Mouse (Mus musculus) CH12.LX (cell line): ENCODE measurements around the gene Btbd9. TPM values are rescaled to one million over a fixed set of nuclear protein-coding genes. Genes with fewer than 3 reads are reported as not detected.

ENCODE experiments used
- DNase-seq: peaks from one replicate; pipeline ENCODE4 v3.0.0-alpha.2; 2013; ENCODE audit errors: extremely low read depth
- H3K27ac ChIP-seq: 2 replicates; pipeline ENCODE4 v1.5.1; 2012; ENCODE audit warnings: low read depth, mild to moderate bottlenecking, control low read depth, moderate library complexity; ENCODE audit not compliant: insufficient read depth
- H3K27me3 ChIP-seq: replicated peaks from 2 replicates; pipeline ENCODE3; 2012; ENCODE audit warnings: inconsistent platforms
- H3K36me3 ChIP-seq, 2 experiments: replicated peaks in 1 of 2; 2 replicates each; pipeline versions ENCODE3 to v1.6.1; 2012; ENCODE audit warnings: inconsistent platforms in 1 of 2, low read length in 1 of 2, mild to moderate bottlenecking in 1 of 2, mixed read lengths in 1 of 2, moderate library complexity in 1 of 2; ENCODE audit not compliant: control insufficient read depth in 1 of 2, insufficient read depth in 1 of 2
- H3K4me1 ChIP-seq, 2 experiments: 2 replicates each; pipeline ENCODE4 v1.6.1; 2012; ENCODE audit warnings: inconsistent platforms in 1 of 2, moderate library complexity in 1 of 2; ENCODE audit not compliant: insufficient read depth in 2 of 2, control insufficient read depth in 1 of 2
- H3K4me2 ChIP-seq: 2 replicates; pipeline ENCODE4 v1.6.1; 2012; ENCODE audit warnings: low read depth, mild to moderate bottlenecking, control low read depth; ENCODE audit not compliant: poor library complexity, insufficient read depth, severe bottlenecking
- H3K4me3 ChIP-seq, 3 experiments: fragments of 150-350 bp in 1 of 3; sonication (generic) in 1 of 3; replicated peaks in 1 of 3; 2 replicates each; pipeline versions ENCODE3 to v1.5.1; 2011 to 2012; ENCODE audit warnings: low read depth in 2 of 3, low read length in 2 of 3, mild to moderate bottlenecking in 2 of 3, moderate library complexity in 2 of 3, control low read depth in 1 of 3, improper control_type of control experiment in 1 of 3, inconsistent platforms in 1 of 3, mixed read lengths in 1 of 3; ENCODE audit not compliant: poor library complexity in 1 of 3
- H3K79me2 ChIP-seq: replicated peaks from 2 replicates; pipeline ENCODE4 v1.6.1; 2012; ENCODE audit warnings: mild to moderate bottlenecking, moderate library complexity; ENCODE audit not compliant: control insufficient read depth, poor library complexity, insufficient read depth, severe bottlenecking; ENCODE audit errors: extremely low read depth
- H3K9ac ChIP-seq: 2 replicates; pipeline ENCODE4 v1.6.1; 2012; ENCODE audit warnings: low read depth, mild to moderate bottlenecking, control low read depth, moderate library complexity; ENCODE audit not compliant: insufficient read depth
- H3K9me3 ChIP-seq: replicated peaks from 2 replicates; pipeline ENCODE3; 2012; ENCODE audit warnings: low read length, inconsistent platforms, mixed read lengths
- CHD1 ChIP-seq: IDR thresholded peaks from 2 replicates; pipeline ENCODE4 v1.6.1; 2012; ENCODE audit warnings: low read depth, low read length, improper control_type of control experiment, inconsistent platforms
- E2F4 ChIP-seq: IDR thresholded peaks from 2 replicates; pipeline ENCODE4 v1.6.1; 2011; ENCODE audit warnings: low read depth, low read length, improper control_type of control experiment; ENCODE audit not compliant: insufficient replicate concordance
- EP300 ChIP-seq: IDR thresholded peaks from 2 replicates; pipeline ENCODE4 v1.6.1; 2011; ENCODE audit warnings: low read length, improper control_type of control experiment
- GABPA ChIP-seq: IDR thresholded peaks from 2 replicates; pipeline ENCODE4 v1.6.1; 2012; ENCODE audit warnings: low read depth, low read length, improper control_type of control experiment, inconsistent platforms; ENCODE audit not compliant: insufficient replicate concordance
- IRF4 ChIP-seq: IDR thresholded peaks from 2 replicates; pipeline ENCODE4 v1.6.1; 2014; ENCODE audit warnings: low read depth, mild to moderate bottlenecking, inconsistent platforms, low read length, improper control_type of control experiment
- JUN ChIP-seq: IDR thresholded peaks from 2 replicates; pipeline ENCODE4 v1.6.1; 2011; ENCODE audit warnings: low read depth, mild to moderate bottlenecking, low read length, improper control_type of control experiment, moderate library complexity; ENCODE audit not compliant: insufficient read depth
- JUND ChIP-seq: conservative IDR thresholded peaks from 2 replicates; pipeline ENCODE4 v1.6.1; 2011; ENCODE audit warnings: low read depth, low read length, improper control_type of control experiment
- KAT2A ChIP-seq: IDR thresholded peaks from 2 replicates; pipeline ENCODE4 v1.6.1; 2012; ENCODE audit warnings: low read length, improper control_type of control experiment, inconsistent platforms; ENCODE audit not compliant: insufficient replicate concordance
- MAX ChIP-seq: IDR thresholded peaks from 2 replicates; pipeline ENCODE4 v1.6.1; 2011; ENCODE audit warnings: low read length, improper control_type of control experiment
- MAZ ChIP-seq: IDR thresholded peaks from 2 replicates; pipeline ENCODE4 v1.6.1; 2012; ENCODE audit warnings: low read depth, mild to moderate bottlenecking, inconsistent platforms, low read length, improper control_type of control experiment, moderate library complexity
- MEF2A ChIP-seq: IDR thresholded peaks from 2 replicates; pipeline ENCODE4 v1.6.1; 2014; ENCODE audit warnings: low read depth, mild to moderate bottlenecking, inconsistent platforms, low read length, improper control_type of control experiment, borderline replicate concordance
- NRF1 ChIP-seq: IDR thresholded peaks from 2 replicates; pipeline ENCODE4 v1.6.1; 2014; ENCODE audit warnings: low read depth, mild to moderate bottlenecking, inconsistent platforms, low read length, improper control_type of control experiment, moderate library complexity
- PAX5 ChIP-seq: IDR thresholded peaks from 2 replicates; pipeline ENCODE4 v1.6.1; 2012; ENCODE audit warnings: low read length, inconsistent platforms, mixed read lengths
- POLR2A ChIP-seq: IDR thresholded peaks from 2 replicates; pipeline ENCODE4 v1.6.1; 2011; ENCODE audit warnings: low read depth, mild to moderate bottlenecking, improper control_type of control experiment, low read length
- POLR2AphosphoS2 ChIP-seq: IDR thresholded peaks from 2 replicates; pipeline ENCODE4 v1.6.1; 2011; ENCODE audit warnings: low read depth, low read length, improper control_type of control experiment
- RAD21 ChIP-seq: IDR thresholded peaks from 2 replicates; pipeline ENCODE4 v1.6.1; 2011; ENCODE audit warnings: low read depth, mild to moderate bottlenecking, low read length, improper control_type of control experiment, moderate library complexity
- RCOR1 ChIP-seq: conservative IDR thresholded peaks from 2 replicates; pipeline ENCODE4 v1.6.1; 2012; ENCODE audit warnings: low read depth, mild to moderate bottlenecking, inconsistent platforms, low read length, improper control_type of control experiment
- SMC3 ChIP-seq: IDR thresholded peaks from 2 replicates; pipeline ENCODE4 v1.6.1; 2011; ENCODE audit warnings: low read depth, low read length, improper control_type of control experiment
- USF1 ChIP-seq: IDR thresholded peaks from 2 replicates; pipeline ENCODE4 v1.6.1; 2014; ENCODE audit warnings: low read depth, mild to moderate bottlenecking, inconsistent platforms, low read length, improper control_type of control experiment
- ZC3H11A ChIP-seq: IDR thresholded peaks from 2 replicates; pipeline ENCODE4 v1.6.1; 2012; ENCODE audit warnings: low read depth, mild to moderate bottlenecking, inconsistent platforms, low read length, improper control_type of control experiment
- ZMIZ1 ChIP-seq: IDR thresholded peaks from 2 replicates; pipeline ENCODE4 v1.6.1; 2012; ENCODE audit warnings: low read depth, mild to moderate bottlenecking, inconsistent platforms, low read length, improper control_type of control experiment
- ZNF384 ChIP-seq: IDR thresholded peaks from 2 replicates; pipeline ENCODE4 v1.6.1; 2012; ENCODE audit warnings: low read depth, low read length, improper control_type of control experiment, inconsistent platforms
- dilution Hi-C: fragments of 300-500 bp; cut with MboI; formaldehyde crosslinking; loops from 2 replicates; pipeline ENCODE4 v1.14.3; 2020; ENCODE audit warnings: low sequenced_read_pairs; ENCODE audit not compliant: extremely low pct_unique_long_range_greater_than_20kb, extremely low pct_ligation_motif_present
- in situ Hi-C: fragments of 300-500 bp; cut with MboI; formaldehyde crosslinking; loops from 3 replicates; pipeline ENCODE4 v1.14.3; 2019; ENCODE audit warnings: low sequenced_read_pairs, low pct_ligation_motif_present, low pct_unique_long_range_greater_than_20kb, mixed read lengths
- polyA plus RNA-seq: library from polyadenylated mRNA; unstranded; fragments of >175 nt; gene quantifications from 2 replicates; pipeline ENCODE4 v1.2.1, GENCODE M21; 2012; ENCODE audit warnings: low read depth; ENCODE audit not compliant: insufficient read length
- total RNA-seq, 2 experiments: library from RNA; depleted of rRNA; stranded (reverse); fragments of 300-350 nt in 1 of 2; fragments of >200 nt in 1 of 2; gene quantifications; 2 replicates each; pipeline ENCODE4 v1.2.3; 2012 to 2014

Btbd9 gene
- total and polyA plus RNA-seq, 3 experiments, result 19.3 to 25.4 (median 20.0) TPM

GRCm38 (mm10) chr17:30345008-30345407 is 231.3 kb downstream of the Btbd9 start:
- no peaks in the 10 kb centered on the region for H3K9me3 ChIP-seq
- H3K4me1 ChIP-seq, result peaks cover 0 to 26% of the 10 kb centered on the region in 2 experiments; a peak in 2 of 4 replicates
- H3K9ac ChIP-seq, result no peak overlapping the region
- H3K4me3 ChIP-seq, result no peak overlapping the region
- H3K79me2 ChIP-seq, result no peaks in the 10 kb centered on the region
- no peak overlapping the region for H3K27ac ChIP-seq
- in situ Hi-C loops (no loop called here), dilution Hi-C loops (no loop called here)
- DNase-seq, result no peak
- H3K27me3 ChIP-seq, result no peaks in the 10 kb centered on the region
- H3K36me3 ChIP-seq, result no peaks in the 10 kb centered on the region
- no peak overlapping the region for H3K4me2 ChIP-seq
- TF ChIP-seq GABPA (no peak), E2F4 (no peak), SMC3 (no peak), CHD1 (no peak), RAD21 (no peak), ZMIZ1 (no peak), NRF1 (no peak), JUND (no peak)

DNA sequence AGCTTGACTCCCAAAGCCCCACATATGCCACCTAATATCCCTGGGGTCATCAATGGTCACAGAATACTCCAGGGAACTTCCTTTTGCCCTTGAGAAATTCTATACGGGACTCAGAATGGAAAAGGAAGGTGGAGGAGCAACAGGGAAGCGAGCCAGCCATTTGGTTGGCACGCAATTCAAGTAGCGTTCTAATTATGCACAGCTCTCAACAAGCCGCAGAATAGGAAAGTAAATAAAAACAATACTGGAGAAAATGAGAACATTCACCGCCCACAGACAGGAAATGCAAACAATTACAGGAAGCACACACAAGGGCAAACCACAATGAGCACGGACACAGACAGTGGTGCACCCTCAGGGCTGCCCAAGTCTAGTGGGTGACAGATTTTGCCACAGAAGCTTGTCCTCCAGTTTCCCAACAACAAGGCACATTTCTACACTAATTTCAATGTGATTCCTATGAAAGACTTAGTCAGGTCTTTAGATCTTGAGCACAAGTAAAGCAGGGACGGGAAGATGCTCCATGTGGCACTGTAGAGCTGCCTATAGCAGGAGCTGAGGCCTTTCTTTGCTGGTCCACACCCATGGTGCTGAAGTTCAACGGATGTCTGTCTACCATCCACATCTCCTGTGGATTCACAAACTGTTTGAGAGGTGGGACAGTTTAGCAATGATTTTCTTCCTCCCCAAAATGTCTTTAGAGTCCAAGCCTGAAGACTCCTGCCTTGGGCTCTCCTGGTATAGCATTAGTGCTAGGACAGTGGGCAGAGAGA is 232.4 kb downstream of the Btbd9 start:
- in situ Hi-C loops, result no loop called here
- no peak for DNase-seq

More for the DNA sequence above, 232.4 kb downstream of the Btbd9 start:
- H3K36me3 ChIP-seq, result no peaks in the 10 kb centered on the region
- H3K4me1 ChIP-seq, result peaks cover 0 to 20% of the 10 kb centered on the region in 2 experiments; a peak in 2 of 4 replicates
- no peaks in the 10 kb centered on the region for H3K79me2 ChIP-seq
- H3K27ac ChIP-seq, result no peak overlapping the region
- H3K4me2 ChIP-seq, result no peak overlapping the region
- no peaks in the 10 kb centered on the region for H3K9me3 ChIP-seq
- dilution Hi-C loops, result no loop called here
- no peak overlapping the region for H3K4me3 ChIP-seq
- TF ChIP-seq EP300 (no peak), GABPA (no peak), JUN (no peak), MAZ (no peak), KAT2A (no peak), MAX (no peak), ZC3H11A (no peak), POLR2AphosphoS2 (no peak), PAX5 (no peak), USF1 (no peak), POLR2A (no peak), CHD1 (no peak), ZNF384 (no peak), MEF2A (no peak), IRF4 (no peak), RCOR1 (no peak)
- TF ChIP-seq, all 38 proteins: peak for 0
- no peaks in the 10 kb centered on the region for H3K27me3 ChIP-seq
- H3K9ac ChIP-seq, result no peak overlapping the region
